Mouse (Mus musculus): ENCODE measurements around the gene Gm7982.
"Not testable (repeated sequence)": the region's sequence is repeated elsewhere in the genome, so short reads cannot be mapped to it uniquely, and the experiment has no call there.

The Gm7982 gene

GRCm38 (mm10) chr5:95741714-95742113 lies at the start of gene Gm7982:
Gene Gm7982 (plus strand): TSS chr5:95742014.
- in situ Hi-C loops (cut with MboI, MseI): not testable (repeated sequence)

- in situ Hi-C loops (cut with MboI, MseI): loop anchor here (10.0 kb wide), 1 partner anchor 1301 kb away; no protein-coding TSS in a partner anchor
These were observed 5.7 kb upstream of the Gm7982 start, which contains the start of gene Gm7978 for GRCm38 (mm10) chr5:95736073-95736472. Gene Gm7978 (minus strand): TSS chr5:95736173.

GRCm38 (mm10) chr5:95775690-95776089 lies 33.9 kb downstream of the Gm7982 start, which contains the start of gene E330014E10Rik:
Gene E330014E10Rik (plus strand): TSS chr5:95775990.
- in situ Hi-C loops (cut with MboI, MseI): not testable (repeated sequence)
